Mouse (Mus musculus): Measurements from ENCODE around the gene Sema4b. TPM values are rescaled to one million over a fixed set of nuclear protein-coding genes. Genes with fewer than 3 reads are reported as not detected.

Sema4b gene
- total RNA-seq (2021) (10 to 100 TPM; 10.5 to 11.4 TPM), polyA plus RNA-seq (2012; rRNA removed) (10.5 and 12.3 TPM in 2 replicates)
- long read RNA-seq: 0 reads

DNA sequence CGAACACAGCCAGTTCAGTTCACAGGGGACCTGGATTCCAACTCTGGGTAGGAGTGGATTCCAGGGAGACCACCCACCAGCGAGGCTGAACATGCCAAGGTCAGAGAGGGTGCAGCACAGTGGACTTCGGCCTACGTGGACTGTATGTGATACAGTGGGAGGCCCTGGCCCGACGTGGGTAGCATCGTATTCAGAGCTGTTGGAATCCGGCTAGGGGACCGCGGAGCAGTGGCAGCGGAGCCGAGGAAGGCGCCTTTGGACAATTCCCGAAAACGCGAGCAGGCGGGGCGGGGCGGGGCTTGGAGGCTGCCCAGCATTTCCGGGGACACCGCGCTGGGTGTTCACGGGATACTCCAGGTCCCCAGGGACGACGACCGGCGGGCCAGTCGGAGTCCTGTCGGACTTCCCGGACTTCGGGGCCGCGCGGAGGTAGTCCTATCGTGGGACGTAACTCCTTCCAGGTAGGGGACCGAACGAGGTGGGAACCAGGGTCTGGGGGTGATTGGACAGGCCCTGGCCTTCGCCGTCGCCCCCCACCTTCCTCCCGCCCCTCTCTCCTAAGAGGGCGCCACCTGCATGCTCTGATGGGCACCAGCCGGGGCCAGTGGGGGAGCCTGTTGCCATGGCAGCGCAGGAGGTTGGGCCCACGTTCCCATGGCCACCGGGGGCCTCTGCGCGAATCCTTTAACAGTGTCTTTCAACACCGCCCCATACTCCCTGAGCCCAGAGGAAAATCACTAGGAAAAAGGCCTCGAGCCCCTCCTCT, at the start of gene Sema4b:
Gene Sema4b, plus strand, starts transcription at position 311 of the 766 bp plus-strand sequence.
- Histone ChIP-seq H3K27ac (peak within 1 kb of the TSS; percentile 83), H3K9ac (ENCODE audit: low read depth, low read length) (peak within 1 kb of the TSS; percentile 71), H3K4me1 (ENCODE audit: control insufficient read depth, insufficient read depth, low read length) (peaks cover 4% of the 10 kb centered on the region), H3K79me2 (replicated peaks; ENCODE audit: control insufficient read depth, insufficient read depth, low read length) (no peaks in the 10 kb centered on the region), H3K4me3 (peak within 1 kb of the TSS; percentile 61), H3K36me3 (ENCODE audit: control insufficient read depth, insufficient read depth, low read length) (no peaks in the 10 kb centered on the region), H3K27me3 (ENCODE audit: control insufficient read depth, insufficient read depth, low read length) (no peaks in the 10 kb centered on the region)
- intact Hi-C loops (cut with DNase I): loop anchor here (1.0 kb wide), 1 partner anchor 27 kb away; no protein-coding TSS in a partner anchor
- 0 out of 2 replicates have a peak, but pooled peaks have one; percentile 23 for TF ChIP-seq EP300 (IDR thresholded peaks at IDR 0.05; ENCODE audit: insufficient read depth, low read depth, low read length)
- peak; percentile 33; the same call in 1 of the 2 replicates for TF ChIP-seq POLR2A (IDR thresholded peaks at IDR 0.05; ENCODE audit: insufficient read depth, low read depth, low read length)
- TF ChIP-seq CTCF (IDR thresholded peaks at IDR 0.05): peak; percentile 35
- peak; percentile 91 for DNase-seq
- 2% methylated on average over 51 of the region's 51 CpGs for WGBS

DNA sequence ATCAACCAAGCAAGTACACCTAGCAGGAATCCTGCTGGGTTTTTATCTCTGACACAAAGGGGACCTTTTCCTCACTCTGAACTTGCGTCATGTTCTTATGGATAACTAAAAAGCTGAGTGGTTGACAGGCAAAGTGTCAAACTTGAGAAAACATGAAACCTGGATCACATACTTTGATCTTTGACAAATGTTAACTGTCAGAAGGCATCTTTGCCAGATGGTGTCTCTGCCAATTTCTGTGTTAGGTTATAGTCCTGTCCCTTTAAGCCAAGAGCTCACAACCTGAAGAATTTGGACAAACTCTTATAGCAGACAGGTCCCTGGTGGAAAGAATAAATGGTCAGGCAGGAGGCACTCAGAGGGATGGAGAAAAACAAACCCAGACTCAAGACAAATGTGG, 48.3 kb upstream of the Sema4b start:
- Histone ChIP-seq H3K27me3 (ENCODE audit: control insufficient read depth, insufficient read depth, low read length) (no peaks in the 10 kb centered on the region), H3K36me3 (ENCODE audit: control insufficient read depth, insufficient read depth, low read length) (no peaks in the 10 kb centered on the region), H3K4me1 (ENCODE audit: control insufficient read depth, insufficient read depth, low read length) (peaks cover 8% of the 10 kb centered on the region), H3K27ac (no peak overlapping the region), H3K79me2 (replicated peaks; ENCODE audit: control insufficient read depth, insufficient read depth, low read length) (no peaks in the 10 kb centered on the region), H3K9ac (ENCODE audit: low read depth, low read length) (no peak overlapping the region), H3K4me3 (no peak overlapping the region)
- WGBS: 85% methylated on average over 1 of the region's 1 CpGs
- no peak for TF ChIP-seq POLR2A (IDR thresholded peaks at IDR 0.05; ENCODE audit: insufficient read depth, low read depth, low read length)
- DNase-seq: no peak
- intact Hi-C loops (cut with DNase I): no loop called here

- peak; percentile 78 for TF ChIP-seq CTCF (IDR thresholded peaks at IDR 0.05)
- no peak for TF ChIP-seq POLR2A (IDR thresholded peaks at IDR 0.05; ENCODE audit: insufficient read depth, low read depth, low read length)
- peak; percentile 71; the same call in 1 of the 2 replicates for TF ChIP-seq EP300 (IDR thresholded peaks at IDR 0.05; ENCODE audit: insufficient read depth, low read depth, low read length)
- 19% methylated on average over 9 of the region's 9 CpGs for WGBS
- no peak overlapping the region for H3K9ac ChIP-seq (ENCODE audit: low read depth, low read length)
- intact Hi-C loops (cut with DNase I): loop anchor here (1.0 to 5.0 kb wide), 3 partner anchors 74 to 236 kb away; no protein-coding TSS in a partner anchor
- H3K4me3 ChIP-seq: no peak overlapping the region
- H3K27me3 ChIP-seq (ENCODE audit: control insufficient read depth, insufficient read depth, low read length): no peaks in the 10 kb centered on the region
- H3K79me2 ChIP-seq (replicated peaks; ENCODE audit: control insufficient read depth, insufficient read depth, low read length): no peaks in the 10 kb centered on the region
- DNase-seq: peak; percentile 70 to 74
- no peaks in the 10 kb centered on the region for H3K4me1 ChIP-seq (ENCODE audit: control insufficient read depth, insufficient read depth, low read length)
- no peak overlapping the region for H3K27ac ChIP-seq
- no peaks in the 10 kb centered on the region for H3K36me3 ChIP-seq (ENCODE audit: control insufficient read depth, insufficient read depth, low read length)
These were observed 45.8 kb upstream of the Sema4b start for GRCm38 (mm10) chr7:80140815-80141214.

- H3K9ac ChIP-seq (ENCODE audit: low read depth, low read length): no peak overlapping the region
- DNase-seq: peak; percentile 30 to 69
- no peaks in the 10 kb centered on the region for H3K27me3 ChIP-seq (ENCODE audit: control insufficient read depth, insufficient read depth, low read length)
- no peaks in the 10 kb centered on the region for H3K4me1 ChIP-seq (ENCODE audit: control insufficient read depth, insufficient read depth, low read length)
- 42% methylated on average over 22 of the region's 22 CpGs for WGBS
- H3K79me2 ChIP-seq (replicated peaks; ENCODE audit: control insufficient read depth, insufficient read depth, low read length): no peaks in the 10 kb centered on the region
- no peak for TF ChIP-seq POLR2A (IDR thresholded peaks at IDR 0.05; ENCODE audit: insufficient read depth, low read depth, low read length)
- TF ChIP-seq EP300 (IDR thresholded peaks at IDR 0.05; ENCODE audit: insufficient read depth, low read depth, low read length): no peak
- TF ChIP-seq CTCF (IDR thresholded peaks at IDR 0.05): no peak
- intact Hi-C loops (cut with DNase I): loop anchor here (5.0 kb wide), 2 partner anchors 154 to 234 kb away; no protein-coding TSS in a partner anchor
- no peak overlapping the region for H3K27ac ChIP-seq
- H3K4me3 ChIP-seq: no peak overlapping the region
- no peaks in the 10 kb centered on the region for H3K36me3 ChIP-seq (ENCODE audit: control insufficient read depth, insufficient read depth, low read length)
These were observed 43.0 kb upstream of the Sema4b start for GRCm38 (mm10) chr7:80143331-80144273.

- Histone ChIP-seq H3K27me3 (ENCODE audit: control insufficient read depth, insufficient read depth, low read length) (no peaks in the 10 kb centered on the region), H3K4me3 (no peak overlapping the region), H3K36me3 (ENCODE audit: control insufficient read depth, insufficient read depth, low read length) (no peaks in the 10 kb centered on the region), H3K27ac (no peak overlapping the region), H3K4me1 (ENCODE audit: control insufficient read depth, insufficient read depth, low read length) (no peaks in the 10 kb centered on the region), H3K9ac (ENCODE audit: low read depth, low read length) (no peak overlapping the region), H3K79me2 (replicated peaks; ENCODE audit: control insufficient read depth, insufficient read depth, low read length) (no peaks in the 10 kb centered on the region)
- intact Hi-C loops (cut with DNase I): loop anchor here (5.0 kb wide), 2 partner anchors 153 to 233 kb away; no protein-coding TSS in a partner anchor
- no peak for DNase-seq
- TF ChIP-seq CTCF (IDR thresholded peaks at IDR 0.05) (no peak), POLR2A (IDR thresholded peaks at IDR 0.05; ENCODE audit: insufficient read depth, low read depth, low read length) (no peak)
- WGBS: 81% methylated on average over 7 of the region's 7 CpGs
These were observed 41.9 kb upstream of the Sema4b start for GRCm38 (mm10) chr7:80144695-80145094.
